Mouse (Mus musculus) retina, postnatal 7 days (tissue): ENCODE data around the gene Paqr9.

ENCODE experiments used
- DNase-seq: peaks from one replicate; pipeline ENCODE4 v3.0.0-alpha.2; 2012; ENCODE audit warnings: low read depth, low spot score

Gene Paqr9

DNA sequence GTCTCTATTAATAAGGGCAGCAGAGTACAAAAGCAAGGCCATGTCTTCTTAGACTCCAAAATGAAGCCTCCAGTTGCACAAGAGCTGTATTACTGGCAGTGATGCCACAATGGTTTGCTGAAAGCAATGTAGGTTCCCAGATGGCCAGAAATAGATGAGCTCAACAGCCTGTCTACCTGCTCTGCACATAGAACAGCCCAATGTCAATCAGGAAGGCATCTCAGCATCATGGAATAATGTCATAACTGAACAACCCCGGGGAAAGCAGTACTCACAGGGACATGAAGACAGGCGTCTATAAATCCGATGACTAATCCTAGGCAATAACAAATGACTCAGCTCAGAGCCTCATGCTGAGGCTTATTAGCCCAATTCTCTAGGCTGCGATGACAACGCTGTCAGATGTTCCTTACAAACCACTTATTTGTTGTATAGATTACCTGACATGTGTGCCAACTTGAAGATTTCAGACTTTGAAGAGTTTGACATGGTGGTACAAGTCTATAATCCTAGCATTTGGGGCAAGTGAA lies 19.0 kb downstream of the Paqr9 start:
- no peak for DNase-seq

DNA sequence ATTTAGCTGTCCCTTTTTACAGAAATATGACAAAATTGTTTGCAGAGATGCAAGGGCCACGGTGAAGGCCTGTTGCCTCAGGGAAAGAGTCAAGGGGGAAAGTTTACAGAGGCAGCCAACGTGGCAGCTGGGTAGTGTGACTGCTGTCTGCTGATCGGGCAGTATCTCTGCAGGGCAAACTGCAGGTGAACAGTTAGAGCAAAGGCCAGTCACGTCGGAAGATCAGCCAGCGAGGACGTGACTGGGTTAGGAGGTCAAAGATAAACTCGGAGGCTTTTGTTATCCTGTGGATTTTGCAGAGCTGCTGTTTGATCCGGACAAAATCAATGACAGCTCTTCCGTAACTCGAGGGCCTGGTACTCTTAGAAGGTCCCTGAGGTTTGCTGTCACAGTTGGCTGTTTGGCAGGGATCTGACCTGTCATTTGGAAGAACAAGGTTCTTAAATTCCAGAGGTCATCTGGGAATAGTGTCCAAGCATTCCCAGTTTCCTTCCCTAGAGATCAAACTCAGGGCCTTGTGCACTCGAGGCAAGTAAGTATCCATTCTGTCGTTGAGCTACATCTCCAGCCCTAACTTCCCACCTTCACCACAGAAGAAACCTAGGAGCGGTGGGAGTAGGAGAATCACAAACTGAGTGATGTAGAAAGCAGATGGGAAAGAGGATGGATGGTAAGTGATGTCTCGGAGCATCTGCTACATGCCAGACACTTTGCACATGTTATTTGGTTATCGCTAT lies 21.7 kb downstream of the Paqr9 start:
- no peak for DNase-seq

DNA sequence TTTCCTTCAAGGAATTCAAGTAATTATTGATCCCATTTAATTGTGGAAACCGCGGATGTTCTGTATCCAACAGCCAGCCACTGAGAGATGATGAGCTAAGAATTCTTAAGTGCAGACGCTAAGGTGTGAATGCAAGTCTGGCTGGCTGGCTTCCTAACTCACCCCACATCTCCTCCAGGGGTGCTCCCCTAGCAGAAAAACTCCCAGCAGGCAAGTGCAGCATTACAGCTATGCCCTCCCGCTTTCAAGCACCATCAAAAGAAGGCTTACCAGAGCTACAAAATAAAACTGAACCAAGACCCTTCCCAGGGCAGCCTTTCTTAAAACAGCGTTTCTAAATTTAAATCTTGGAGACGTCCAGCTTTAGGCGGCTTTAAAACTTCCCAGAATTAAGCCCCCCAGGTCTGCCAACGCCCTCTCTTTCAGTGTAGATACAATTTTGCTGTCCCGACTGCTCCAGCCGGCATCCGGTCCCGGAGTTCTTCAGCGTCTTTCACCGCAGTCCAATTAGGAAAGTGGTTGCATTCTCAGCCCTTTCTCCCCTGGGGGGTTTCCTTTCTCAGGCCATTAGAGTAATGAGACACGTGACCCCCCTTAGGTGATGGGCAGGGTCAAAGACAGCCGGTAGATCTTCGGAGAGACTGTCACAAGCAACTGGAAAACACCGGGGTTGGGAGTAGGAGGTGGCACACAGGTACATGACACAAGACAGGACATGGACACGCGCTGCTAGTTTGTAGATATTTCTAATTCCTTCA lies 22.5 kb downstream of the Paqr9 start:
- no peak for DNase-seq

DNA sequence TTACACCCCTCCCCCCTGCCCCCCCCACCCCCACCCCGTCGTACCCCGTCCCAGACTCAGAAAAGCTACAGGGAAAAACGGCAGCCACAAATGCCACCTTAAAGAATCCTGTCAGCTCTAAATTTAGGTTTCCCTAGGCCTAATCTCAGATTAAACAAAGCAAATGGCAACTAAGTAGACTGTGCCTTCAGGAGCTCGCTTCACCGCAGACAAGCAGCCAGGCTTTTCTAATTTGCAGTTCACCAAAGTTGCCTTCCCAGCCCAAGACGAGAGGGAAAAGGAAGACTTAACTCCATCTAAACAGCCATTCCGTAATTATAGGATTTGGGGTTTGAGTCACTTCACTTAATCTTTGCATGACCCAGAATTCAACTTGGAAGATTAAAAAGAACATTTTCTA lies 23.1 kb downstream of the Paqr9 start:
- DNase-seq: no peak

DNA sequence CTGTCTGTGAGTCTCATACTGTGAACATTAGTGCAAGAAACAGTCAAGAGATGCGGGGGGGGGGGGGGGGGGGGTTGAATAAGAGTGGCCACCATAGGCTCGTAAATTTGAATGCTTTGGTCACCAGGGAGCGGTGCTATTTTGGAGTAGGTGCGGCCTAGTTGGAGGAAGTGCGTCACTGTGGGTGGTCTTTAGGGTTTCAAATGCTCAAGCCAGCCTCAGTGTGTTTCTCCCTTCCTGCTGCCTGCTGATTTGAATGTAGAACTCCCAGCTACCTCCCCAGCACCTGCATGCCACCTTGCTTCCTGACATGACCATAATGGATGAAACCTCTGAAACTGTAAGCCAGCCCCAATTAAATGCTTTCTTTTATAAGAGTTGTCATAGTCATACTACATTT lies 26.6 kb downstream of the Paqr9 start:
- no peak for DNase-seq

DNA sequence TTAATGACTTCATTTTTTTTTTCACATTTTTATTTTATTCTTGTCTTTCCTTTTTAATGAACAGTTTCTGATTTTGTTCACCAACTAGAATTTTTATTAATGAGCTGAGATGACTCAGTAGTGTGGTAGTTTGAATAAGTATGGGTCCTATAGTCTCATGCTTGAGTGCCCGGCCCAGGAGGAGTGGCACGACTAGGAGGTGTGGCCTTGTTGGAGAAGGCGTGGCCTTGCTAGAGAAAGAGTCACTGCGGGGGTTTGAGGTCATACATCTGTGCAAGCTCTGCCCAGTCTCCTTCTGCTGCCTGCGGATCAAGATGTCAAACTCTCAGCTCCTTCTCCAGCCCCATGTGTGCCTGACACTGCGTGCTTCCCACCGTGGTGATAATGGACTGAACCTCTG lies 28.6 kb downstream of the Paqr9 start:
- no peak for DNase-seq

DNA sequence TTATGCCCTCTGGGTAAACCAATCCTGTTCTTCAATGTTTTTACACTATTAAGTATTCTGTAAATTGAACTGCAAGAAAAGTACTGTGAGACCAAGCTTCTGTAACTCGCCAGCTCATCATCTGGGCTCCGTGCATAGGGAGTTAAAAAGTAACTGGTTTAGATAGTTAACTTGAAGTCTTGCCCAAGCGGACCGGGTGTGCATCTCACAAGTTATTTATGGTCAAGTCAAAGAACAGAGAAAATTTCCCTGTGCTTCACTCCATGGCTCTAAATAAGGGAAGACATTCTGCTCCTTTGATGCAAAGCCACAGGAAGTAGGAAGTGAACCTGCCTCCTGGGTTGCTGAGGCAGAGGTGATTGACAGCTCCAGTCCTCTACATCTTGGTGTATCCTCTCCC lies 34.8 kb downstream of the Paqr9 start:
- DNase-seq: no peak

DNA sequence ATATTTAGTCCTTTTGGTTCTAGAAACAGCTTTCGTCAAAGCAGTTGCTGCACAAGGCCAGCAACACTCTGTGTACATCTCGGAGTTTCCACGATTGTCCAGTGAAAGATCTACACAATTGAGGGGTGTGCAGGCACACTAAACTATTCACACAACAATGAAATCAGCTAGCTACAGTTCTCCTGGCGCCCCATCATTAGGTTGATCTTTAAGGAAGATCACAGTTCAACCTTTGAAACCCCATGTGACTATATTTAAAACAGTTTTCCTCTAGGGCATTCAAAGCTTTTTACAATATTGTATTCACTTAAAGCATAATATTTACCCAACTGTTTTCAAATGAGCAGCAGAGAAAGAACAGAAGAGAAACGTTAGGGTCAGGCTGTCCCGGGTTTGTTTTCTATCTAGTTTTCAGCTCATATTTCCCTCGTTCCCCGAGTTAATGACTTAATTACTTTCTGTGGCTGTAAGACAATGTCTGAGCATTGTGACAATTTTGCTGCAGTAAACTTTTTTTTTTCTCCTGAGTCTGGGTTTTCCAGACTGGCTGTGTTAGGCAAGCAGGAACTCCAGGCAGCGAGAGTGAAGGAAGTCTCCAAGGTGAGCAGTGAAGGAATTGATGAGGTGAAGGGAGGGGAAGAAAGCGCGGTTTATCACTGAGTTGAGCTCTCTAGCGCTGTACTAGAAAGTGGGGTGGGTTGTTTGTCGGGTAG lies 38.2 kb downstream of the Paqr9 start:
- DNase-seq: no peak

DNA sequence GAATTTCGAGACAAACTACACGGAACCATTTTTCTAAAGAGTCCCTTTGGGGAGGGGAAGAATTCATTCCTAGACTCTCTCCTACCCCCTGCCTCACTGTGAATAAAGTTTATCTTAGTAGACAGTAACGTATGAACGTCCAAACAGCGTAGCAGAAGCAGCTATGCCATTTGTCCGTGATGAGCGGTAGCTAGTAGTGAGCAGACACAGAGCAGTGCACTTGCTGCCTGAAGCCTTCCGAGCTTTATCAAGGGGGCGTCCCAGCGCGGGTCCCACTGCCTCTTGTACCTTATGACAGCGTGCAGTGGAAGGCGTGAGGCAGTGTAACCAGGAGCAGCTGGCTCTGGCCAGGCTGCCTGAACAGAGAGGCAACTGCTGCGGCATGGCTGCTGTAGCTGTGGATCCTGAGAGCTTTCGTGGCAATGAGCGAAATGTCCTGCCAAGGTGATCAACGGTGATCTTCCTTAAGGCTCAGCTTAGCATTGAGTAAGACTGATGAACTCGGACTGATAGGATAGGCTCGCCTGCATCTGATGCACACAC lies 38.8 kb downstream of the Paqr9 start:
- DNase-seq: no peak

DNA sequence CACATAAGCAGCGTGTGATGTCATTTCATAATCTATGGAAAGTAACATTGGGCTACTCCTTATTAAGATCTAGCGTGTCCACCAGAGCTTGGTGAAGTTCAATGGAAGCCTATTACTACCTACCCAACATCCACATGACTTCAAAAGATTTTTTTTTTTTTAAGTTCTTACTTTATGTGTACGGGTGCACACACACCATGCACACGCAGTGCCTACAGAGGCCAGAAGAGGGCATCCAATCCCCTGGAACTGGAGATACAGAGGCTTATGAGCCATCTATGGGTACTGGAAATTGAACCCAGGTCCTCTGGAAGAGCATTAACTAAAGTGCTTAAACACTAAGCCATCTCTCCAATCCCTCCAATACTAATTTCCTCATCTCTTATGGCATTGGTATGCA lies 39.9 kb downstream of the Paqr9 start:
- no peak for DNase-seq

DNA sequence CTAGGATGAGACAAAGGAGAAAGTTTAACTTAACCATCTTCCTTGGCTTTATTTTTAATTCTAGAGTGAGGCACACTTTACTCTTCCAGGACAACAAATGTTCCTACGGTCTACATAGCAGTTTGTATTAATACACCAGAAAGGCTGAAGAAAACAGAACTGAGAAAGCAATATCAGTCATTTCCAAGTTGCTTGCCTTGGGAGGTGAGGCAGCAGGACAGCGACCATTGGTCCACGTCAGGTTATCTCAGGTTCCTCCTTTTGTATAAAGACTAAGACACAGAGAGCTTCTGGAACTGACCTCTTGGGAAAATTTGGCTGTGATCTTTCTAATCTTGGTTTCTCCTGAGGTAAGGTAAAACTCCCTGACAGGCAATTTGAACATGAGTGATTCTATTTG lies 43.4 kb downstream of the Paqr9 start:
- no peak for DNase-seq

DNA sequence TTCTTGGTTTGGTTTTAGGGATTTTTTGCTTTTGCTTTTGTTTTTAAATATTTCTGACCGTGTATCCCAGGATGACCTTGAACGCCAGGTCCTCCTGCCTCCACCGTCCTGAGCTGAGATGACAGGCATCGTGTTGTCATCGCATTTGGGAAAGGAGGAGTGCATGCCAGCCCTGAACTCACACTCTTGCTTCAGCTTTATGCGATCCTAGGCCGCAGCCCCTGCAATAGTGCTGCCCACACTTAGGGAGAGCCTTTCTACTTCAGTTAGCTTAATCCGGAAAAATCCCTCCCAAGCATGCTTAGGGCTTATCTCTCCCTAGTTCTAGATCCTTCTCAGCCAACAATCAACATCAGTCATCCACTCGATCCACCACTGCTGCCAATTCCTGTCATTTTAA lies 43.9 kb downstream of the Paqr9 start:
- peak; percentile 31 for DNase-seq

DNA sequence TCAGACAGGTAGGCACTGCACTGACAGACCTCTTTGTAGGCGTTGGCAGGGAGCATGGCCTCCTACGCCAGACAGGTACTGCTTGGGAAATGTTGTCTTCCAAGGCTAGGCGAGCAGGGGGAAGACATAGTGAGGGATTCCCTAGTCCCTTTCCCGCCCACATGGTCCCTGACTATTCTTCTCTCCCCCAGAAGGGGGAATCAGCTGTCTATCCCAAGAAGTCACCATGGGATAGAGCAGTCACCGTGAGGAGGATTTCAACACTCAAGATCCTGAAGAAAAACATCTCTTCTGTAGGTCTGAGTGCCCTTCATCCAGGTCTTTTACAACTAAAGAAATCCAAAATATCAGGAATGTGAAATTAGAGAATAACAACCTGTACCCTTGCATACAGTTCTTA lies 47.7 kb downstream of the Paqr9 start:
- no peak for DNase-seq

DNA sequence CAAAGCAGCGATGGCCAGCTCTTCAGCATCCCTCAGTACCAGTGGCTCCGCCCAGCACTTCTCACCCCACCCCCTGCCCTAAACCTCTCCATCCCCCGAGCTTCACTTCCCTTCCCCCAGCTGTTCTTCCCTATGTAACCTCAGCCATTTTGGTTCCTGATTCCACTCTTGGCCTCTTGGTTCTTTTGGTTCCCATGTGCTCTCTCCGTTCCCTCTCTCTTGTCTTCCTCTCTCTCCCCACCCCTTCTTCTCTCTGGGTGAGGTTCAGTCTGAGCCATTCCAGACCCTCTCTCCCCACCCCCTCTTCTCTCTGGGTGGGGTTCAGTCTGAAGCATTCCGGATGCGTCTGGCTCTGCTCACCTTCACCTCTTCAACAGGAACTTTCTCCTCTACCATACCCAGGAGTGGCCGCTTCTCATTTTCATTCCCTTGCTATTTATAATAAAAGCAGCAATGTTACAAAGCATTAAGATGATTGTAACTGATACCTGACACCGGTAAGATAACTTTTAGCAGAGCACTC lies 52.9 kb downstream of the Paqr9 start:
- DNase-seq: no peak

DNA sequence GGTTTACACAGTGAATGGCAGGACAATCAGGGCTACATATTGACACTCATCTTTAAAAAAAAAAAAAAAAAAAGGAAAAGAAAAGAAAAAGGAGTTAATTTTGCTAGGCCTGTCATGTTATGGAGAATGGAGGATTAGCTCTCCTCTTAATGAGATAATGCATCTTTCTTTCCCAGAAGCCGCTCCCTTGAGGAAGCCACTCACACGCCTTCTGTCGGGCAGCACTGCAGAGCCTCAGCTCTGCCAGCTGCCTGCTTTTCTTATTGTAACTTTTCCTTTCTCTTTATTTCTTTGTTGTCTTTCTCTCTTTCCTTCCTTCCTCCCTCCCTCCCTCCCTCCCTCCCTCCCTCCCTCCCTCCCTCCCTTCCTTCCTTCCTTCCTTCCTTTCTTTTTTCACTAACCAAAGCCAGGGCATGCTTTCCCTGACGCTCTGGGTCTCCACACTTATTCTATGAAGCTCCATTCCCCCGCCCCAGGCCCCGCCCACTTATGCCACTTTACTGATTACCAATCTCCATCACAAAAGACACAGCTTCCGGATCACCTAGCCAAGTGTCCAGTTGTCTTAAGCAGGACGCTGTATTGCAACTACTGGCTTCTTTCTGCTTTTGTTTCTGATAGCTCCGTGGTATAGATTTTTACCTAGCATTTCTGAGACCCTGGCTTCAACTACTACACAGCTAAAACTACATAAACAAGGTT lies 54.1 kb downstream of the Paqr9 start:
- no peak for DNase-seq

DNA sequence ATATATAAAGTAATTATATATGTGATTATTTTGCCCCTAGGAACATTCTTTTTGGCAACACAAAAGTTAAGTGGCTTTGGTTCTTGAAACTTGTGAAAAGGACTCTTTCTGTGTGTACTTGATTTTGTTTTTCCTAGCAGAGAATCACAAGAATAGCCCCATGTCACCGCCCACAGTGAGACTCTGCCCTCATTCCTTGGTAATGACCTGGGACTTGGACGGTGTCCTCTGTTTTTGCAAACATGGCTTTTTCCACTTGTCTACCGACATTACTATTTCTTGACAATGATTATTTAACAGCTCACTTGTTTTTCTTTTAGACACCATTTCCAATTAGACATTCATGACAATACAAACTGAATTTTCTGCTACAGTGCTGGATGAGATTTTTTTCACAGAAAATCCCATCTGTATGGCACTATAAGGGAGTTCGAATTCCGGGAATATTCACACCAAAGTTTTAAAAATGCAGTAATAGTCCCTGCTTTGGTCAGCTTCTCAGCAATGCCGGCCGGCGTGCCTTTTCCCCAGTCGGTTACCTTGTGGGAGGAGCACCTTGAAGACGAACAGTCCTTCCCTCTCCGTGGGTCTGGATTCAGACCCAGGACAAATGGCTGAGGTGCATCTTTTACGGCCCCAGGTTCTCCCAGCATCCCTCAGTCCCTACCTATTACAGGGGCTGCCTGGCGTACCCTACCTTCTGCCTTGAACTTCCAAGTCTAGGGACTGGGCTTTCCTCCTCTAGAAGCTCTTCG lies 55.6 kb downstream of the Paqr9 start:
- no peak for DNase-seq

DNA sequence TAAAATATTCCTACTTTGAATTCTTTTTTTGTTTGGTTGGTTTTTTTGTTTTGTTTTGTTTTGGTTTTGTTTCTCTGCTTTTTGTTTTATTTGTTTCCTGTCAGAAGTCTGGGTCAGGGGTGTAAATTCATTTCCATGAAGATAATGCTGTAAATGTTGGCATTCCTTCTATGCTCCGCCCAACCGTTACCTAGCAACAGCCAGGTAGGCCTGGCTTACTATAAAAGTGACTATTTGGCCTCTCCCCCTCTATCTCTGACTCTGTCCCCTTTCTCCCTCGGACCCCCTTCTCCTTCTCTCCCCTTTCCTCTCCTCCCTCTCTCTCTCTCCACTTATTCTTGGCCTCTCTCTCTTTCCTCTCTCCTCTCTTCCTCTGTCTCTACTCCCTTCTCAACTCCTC lies 56.5 kb downstream of the Paqr9 start:
- no peak for DNase-seq
